Mouse (Mus musculus): ENCODE data around the gene Myh2.

The Myh2 gene

DNA sequence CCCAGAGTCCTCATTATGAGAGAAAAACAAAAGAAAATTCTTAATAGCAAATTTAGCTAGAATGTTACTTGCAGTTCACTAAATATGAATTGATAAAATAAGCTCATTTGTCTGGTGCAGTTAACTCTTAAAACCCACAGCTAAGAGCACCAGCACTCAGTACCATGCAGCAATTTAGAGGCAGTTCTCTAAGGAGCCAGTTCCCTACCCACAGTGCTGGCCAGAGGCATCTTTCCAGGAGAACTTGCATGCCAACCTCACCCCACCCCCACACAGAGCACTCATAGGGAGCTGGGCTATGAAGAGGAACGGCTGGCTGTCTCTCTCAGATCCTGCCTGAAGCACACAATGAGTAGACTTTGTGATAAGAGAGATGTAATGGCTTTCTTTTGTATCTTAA, 17.7 kb upstream of the Myh2 start:
- DNase-seq (ENCODE audit: low spot score) = peak; percentile 36

DNA sequence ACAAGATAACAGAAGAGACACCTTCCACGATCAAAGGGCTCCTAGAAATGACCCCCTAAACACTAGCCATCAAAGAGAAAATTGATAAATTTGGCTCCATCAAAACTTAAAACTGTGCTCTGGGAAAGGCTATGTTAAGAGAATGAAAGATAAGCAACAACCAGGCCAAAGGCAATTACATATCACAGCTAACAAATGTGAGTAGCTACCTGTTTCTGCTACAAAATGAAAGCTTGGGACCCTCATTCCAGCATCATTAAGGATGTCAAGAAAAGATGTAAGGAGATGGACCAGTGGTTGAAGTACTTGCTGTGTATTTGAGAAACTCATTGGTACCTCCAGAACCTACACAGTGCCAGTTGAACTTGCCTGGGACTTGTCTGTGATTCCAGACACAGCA, 17.0 kb upstream of the Myh2 start:
- DNase-seq (ENCODE audit: low spot score) = no peak

DNA sequence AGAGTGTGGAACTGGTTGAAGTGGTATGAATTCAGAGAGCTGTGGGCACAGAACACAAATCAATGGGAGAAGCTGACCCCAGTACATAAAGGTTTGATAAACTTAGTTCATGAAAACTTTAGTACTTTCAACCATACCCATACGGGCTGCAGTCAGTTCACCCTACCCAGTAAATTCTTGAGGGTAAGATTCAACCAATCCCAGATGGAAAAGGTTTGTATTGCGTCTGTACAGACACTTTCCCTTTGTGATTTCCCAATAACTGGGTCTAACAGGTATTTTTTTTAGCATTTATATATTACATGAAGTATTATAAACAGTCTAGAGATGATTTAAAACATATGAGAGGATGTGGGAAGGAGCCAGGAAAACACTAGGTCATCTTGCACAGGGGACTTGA, 15.2 kb upstream of the Myh2 start:
- no peak for DNase-seq (ENCODE audit: low spot score)

DNA sequence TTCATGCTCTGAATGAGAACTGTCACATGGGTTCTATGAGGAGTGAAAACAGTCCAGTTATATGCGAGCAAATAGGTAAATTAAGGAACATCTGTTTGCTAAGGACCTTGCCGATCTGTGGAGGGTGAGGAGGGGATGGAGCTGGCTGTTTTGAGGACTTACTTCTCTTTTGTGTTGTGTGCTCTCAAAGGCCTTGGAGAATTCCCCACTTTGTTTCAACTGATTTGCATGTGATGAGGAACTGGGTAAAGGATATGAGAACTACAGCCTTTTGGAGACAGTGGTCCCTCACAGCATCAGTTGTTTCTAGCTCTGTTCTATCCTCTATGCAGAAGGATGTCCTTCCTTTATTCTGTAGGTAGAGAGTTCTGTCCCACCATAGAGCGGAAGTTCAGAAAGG, 10.7 kb upstream of the Myh2 start:
- no peak for DNase-seq (ENCODE audit: low spot score)

DNA sequence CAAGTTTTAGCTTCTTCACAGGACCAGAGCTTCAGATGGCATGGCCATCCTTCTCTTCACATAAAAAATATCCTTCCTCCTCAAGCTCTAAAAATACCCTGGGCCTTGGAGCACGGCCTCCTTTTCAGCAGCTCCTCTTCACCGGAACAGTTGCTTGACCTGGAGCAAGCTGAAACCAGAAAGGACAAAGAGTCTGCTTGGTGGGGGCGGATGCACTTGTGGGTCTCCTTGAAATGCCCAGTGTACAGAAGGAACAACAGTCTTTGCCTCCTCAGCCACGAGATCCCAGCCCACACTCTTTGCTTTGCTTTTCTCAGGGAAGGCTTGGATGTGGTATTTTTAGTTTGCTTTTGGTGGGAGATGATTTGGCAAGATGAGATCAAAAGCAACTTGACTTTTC, 7.1 kb upstream of the Myh2 start:
- no peak for DNase-seq (ENCODE audit: low spot score)

DNA sequence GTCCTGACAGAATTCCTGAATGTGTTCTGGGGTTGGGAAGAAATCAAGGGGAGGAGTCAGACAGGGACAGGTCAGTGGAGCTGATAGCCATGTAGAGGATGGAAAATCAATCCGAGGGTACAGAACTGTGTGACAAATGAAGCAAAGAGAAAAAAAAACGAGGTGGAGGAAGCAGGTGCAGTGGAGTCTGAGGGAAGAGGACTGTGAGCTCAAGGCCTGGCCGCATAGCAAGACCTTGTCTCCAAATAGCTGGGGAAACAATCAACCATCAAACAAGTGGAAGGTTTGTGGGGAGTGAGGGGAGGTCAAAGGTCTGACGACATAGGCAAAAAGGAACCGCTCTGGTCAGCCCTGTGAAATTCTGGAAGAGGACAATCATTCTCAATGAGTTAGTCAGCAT, 6.0 kb upstream of the Myh2 start:
- DNase-seq (ENCODE audit: low spot score) = no peak

DNA sequence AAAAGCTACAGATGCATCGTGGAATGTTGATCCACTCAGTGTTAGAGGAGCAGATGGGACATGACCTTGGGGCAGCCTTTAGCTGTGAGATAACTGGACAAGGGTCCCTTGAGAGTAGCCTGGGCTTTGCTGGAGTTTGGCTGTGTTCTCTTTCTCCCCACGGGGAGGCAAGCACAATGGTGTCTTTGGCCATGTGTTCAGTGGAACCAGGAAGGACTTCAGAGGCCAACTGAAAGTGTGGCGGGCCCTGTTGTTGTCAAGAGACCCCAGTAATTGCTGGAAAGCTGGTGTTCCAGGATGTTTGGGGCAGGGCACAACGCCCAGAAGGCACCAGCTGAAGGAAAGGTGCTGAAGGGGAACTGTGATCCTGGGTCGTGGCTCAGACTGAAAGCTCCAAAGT, 1.5 kb upstream of the Myh2 start:
- no peak for DNase-seq (ENCODE audit: low spot score)

DNA sequence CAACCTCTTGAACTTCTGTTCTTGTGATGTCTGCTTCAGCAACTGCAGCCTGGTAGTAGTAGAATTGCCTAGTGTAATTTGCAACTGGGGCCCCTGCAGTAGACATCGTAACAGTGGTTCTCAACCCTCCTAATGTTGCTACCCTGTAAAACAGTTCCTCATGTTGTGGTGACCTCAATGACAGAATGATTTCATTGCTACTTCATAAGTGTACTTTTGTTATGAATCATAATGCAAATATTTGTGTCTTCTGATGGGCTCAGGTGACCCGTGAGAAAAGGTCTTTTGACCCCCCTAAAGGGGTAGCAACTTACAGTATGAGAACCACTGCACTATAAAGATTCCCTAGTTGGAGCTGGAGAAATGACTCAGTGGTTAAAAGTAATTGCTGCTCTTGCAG, 1.6 kb downstream of the Myh2 start:
- no peak for DNase-seq (ENCODE audit: low spot score)

DNA sequence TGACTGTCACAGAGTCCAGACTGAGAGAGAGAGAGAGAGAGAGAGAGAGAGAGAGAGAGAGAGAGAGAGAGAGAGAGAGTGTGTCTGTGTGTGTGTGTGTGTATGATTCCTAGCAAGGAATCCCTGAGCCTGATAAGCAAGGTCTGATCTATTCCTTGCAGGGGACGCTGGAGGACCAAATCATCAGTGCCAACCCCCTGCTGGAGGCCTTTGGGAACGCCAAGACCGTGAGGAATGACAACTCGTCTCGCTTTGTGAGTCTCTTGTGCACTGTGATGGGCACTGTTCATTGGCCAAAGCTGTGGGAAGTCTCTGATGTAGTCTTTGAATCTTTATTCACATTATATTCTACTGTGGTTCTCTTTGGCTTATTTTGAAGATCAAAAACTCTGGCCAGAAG, 5.5 kb downstream of the Myh2 start:
- DNase-seq (ENCODE audit: low spot score) = no peak

DNA sequence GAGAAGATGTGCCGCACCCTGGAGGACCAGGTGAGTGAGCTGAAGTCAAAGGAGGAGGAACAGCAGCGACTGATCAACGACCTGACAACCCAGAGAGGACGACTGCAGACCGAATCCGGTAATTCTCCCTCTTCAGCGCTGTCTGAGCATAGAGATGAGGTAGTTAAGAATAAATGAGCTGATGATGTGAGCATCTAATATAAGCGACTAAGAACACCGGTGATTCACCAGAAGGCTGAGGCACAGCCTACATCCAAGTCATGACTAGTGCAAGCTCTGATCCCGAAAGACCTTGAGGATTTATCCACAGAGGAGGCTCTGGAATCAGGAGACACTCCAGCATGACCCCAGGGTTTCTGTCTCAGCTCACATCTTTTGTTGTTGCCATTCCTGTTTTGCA, 19.5 kb downstream of the Myh2 start:
- no peak for DNase-seq (ENCODE audit: low spot score)

DNA sequence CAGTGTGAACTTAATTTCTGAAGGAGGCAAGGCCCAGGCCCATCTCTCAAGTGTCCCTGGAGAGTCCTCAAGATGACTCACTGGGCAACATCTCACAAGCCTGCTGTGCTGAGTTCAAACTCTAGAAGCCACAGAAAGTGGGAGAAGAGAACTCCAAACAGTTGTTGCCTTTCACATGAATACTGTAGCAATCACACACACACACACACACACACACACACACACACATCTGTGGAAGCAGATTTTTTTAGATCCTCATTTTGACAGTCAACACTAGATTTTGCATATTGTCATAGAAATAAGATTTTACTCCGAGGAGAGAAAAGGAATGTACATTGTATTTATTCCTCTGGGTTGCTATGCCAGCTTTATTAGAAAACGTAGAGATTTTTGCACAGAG, 20.0 kb downstream of the Myh2 start:
- DNase-seq (ENCODE audit: low spot score) = no peak

DNA sequence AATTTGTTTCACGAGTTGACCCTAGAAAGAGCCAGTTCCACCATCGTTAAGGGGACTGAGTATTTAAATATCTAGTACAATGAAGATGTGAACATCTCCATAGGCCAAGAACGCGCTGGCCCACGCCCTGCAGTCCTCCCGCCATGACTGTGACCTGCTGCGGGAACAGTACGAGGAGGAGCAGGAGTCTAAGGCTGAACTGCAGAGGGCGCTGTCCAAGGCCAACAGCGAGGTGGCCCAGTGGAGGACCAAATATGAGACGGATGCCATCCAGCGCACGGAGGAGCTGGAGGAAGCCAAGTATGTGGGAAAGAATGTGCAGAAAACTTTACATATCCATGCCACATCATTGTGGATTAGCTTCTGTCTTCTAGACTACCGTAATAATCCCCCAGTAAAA, 20.7 kb downstream of the Myh2 start:
- DNase-seq (ENCODE audit: low spot score) = no peak

DNA sequence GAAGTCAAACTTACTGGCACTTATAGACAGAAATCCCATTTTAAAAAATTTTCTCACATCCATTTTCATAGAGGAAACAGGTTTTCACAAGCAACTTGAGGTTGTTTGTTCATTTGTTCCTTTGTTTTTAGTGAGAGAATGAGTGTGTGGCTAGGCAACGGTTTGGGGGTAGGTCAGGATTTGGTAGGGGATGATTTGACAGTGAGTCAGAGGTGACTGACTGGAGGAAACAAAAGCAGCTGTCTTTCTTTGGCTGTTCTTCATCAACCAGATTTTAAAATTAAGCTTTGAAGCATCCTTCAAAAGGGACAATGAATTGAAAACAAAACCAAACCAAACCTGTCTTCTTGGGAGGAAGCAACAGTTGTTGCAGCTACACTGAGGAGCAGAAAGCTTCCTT, 28.5 kb downstream of the Myh2 start:
- DNase-seq (ENCODE audit: low spot score) = no peak

DNA sequence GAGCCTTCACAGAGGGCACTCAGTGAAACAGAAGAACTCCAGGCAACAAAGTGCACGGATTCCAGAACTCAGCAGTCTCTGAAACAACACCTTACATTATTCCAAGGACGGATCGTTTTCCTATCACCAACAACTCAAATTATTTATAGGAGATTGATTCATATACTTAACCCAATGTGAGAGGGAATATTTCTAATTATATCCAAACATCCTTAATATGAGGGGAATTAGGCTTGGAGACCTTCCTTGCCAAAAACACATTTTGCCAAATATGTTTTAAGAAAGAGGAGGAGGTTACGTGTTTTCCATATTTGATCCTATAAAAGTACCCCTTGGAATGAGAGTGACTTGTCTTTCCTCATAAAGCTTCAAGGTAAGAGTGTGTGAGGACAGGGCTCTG, 28.9 kb downstream of the Myh2 start, which contains the start of gene Myh1:
TSS of gene Myh1 (plus strand) at position 301 of the 400 bp plus-strand sequence.
- no peak for DNase-seq (ENCODE audit: low spot score)

DNA sequence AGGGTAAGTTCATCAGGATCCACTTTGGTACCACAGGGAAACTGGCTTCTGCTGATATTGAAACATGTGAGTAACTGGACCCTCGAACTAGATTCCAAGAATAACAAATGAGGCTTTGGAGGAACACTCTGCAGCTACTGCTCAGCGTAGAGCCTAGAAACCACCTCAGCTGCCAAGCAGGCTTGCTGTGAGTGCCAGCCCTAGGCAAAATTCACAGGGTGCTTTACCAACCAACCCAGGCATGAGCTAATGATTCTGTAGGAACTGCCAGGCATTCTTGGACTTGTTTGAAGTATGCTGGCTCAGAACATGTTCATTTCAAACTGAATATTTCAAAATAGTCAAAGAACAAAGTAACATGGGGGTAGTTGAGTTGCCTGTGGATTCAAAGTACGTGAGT, 33.9 kb downstream of the Myh2 start:
- no peak for DNase-seq (ENCODE audit: low spot score)

DNA sequence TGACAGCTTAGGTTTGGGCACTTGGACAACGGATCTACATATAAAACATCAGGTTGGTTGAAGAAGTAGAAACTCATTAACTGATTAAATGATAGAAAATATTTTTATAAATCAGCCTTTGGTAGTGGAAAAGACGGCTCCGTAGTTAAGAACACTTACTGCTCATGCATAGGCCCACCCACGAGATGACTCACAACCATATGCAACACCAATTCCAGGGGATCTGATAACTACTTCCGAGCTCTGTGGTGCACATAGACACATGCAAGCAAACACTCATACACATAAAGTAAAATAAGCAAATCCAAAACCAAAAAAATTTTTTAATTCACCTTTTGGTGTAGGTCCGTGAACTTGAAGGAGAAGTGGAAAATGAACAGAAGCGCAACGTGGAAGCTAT, 51.0 kb downstream of the Myh2 start:
- no peak for DNase-seq (ENCODE audit: low spot score)

DNA sequence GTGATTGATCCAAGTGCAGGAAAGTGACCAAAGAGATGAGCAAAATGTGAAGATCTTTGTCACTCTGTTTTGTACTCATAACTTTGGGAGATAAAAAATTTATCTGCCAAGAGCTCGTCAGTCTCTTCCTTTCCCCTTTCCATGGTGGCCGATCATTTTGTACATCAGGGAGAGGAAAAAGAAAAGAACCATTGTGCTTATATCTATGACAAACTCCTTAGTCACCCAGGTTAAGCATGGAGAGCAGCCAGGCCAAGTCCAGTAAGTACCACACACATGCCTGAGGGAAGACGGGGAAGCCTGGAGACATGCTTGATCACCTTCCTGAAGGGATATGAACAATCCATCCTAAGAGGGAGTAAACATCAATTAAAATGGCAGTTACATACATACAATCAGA, 53.6 kb downstream of the Myh2 start:
- no peak for DNase-seq (ENCODE audit: low spot score)

DNA sequence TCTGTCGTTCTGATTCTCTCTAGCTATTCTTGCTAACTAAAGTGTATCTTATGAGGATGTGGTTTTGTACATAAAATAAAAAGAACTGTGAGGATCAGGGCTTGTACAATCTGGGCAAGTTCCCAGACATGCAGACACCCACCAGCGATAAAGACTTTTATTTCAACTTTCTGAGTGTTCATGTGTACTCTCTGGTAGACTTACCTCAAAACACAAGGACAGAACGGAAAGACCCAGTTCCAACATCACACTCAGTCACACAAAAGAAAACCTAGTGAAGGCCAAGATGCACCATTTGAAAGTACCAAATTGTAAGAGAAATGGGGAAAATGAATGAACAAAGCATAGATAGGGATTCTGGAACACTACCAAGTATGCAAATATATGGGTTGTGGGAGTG, 57.9 kb downstream of the Myh2 start:
- no peak for DNase-seq (ENCODE audit: low spot score)

DNA sequence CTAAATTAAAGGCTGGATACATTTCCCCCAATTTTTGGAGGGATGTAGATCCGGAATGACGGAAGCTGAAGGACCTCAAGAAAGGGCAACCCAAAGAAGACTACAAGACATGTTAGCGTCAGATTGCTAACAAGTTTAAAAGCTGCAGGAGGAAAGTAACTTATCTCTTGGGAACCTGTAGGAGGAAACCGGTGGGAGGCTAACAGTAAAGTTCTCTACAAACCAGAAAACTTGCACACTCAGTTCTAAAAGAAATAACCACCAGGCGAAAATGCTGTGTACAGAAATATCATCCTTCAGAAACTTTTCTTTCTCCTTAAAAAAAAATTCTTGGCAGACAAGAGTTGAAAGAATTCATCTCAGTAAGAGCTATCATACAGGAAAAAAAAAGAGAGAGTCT, 58.3 kb downstream of the Myh2 start:
- DNase-seq (ENCODE audit: low spot score) = no peak

DNA sequence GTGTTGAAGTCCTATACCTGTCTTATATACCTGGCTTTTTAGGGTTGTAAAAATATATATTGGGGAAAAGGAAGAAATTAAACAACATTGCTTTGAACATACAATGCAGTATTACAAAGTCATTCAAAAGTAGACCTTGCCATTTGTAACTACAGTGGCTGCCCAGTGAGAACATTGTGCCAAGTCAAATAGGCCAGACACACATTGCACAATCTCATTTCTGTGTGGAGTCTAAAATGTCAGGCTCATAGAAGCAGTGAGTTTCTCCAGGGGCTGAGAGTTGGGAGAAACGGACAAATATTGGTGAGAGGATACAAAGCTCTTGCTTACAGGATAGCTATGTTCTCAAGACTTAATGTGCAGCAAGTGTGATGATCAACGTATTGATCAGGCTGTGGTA, 59.1 kb downstream of the Myh2 start:
- peak; percentile 15 for DNase-seq (ENCODE audit: low spot score)

DNA sequence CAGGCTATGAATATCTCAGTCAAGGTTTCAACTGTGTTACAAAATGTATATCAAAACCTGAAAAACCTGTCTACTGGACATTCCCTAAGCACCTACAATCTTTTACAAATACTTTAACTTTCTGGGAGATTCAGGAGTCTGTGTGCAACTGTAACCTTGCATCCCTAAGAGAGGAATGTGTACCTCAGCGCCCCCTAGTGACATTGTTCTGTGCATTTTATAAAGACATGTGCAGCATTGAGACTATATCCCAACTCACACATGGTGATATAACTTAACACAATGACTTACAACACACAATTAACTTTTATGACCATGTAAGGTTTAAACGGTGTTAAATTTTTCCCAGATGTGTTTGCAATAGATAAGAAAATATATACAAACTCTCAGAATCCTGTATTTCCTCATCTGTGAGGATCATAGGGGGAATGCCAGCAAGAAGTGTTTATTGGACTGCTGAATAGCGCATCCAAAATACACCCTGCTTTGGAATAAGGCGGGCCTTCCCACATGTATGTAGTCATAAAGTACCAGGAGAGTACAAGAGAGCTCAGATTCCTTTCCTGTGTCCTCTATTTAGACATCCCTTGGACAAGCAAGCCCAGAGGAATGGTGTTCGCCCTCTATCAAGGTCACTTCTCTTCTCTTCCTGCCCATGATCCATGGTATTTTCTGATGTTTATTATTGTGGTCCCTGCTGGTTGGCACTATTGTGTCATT, 65.0 kb downstream of the Myh2 start:
- DNase-seq (ENCODE audit: low spot score) = peak; percentile 61

DNA sequence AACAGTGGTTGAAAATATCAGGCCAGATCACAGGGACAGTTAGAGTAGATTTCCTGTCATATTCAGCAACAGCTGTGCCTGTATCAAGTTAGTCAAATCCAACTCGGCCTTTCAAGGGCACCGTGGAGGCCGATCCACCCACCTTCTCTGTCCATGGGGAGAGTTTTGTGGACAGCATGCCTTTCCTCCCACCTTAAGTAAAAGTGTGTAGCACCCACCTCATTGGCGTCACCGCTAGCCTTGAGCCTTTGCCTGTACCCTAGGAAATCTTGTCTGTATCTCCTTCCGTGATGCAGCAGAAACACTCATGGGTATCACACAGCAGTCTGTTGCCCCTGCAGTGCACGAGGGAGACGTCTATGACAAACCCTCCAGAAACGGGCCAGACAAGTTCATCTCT, 66.0 kb downstream of the Myh2 start:
- no peak for DNase-seq (ENCODE audit: low spot score)

DNA sequence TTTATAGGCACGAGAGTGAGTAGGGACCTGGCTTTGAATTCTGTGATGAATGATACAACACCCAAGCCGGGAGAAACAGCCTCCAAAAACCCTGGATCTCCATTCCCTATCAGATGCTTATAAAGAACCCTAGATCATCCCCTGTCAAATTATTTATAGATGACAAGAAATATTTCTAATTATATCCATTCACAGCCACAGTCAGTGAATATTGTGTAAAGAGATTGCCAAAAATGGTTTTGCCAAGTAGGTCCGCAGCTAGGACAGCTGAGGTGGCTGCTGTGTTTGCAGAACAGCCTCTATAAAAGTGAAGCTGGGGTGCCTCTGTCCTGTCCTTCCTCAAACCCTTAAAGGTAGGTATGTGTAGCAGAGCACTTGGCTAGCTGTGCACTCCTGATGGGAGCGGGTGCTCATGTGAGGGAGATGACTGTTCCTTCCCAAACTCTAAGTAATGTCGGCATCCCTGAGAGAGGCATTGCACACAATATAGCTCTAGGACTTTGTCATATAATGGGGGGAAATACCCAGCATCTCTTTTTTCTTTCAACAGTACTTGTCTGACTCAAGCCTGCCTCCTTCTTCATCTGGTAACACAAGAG, 66.8 kb downstream of the Myh2 start, which contains the start of gene Myh4:
TSS of gene Myh4 (plus strand) at position 549 of the 599 bp plus-strand sequence.
- DNase-seq (ENCODE audit: low spot score) = no peak

DNA sequence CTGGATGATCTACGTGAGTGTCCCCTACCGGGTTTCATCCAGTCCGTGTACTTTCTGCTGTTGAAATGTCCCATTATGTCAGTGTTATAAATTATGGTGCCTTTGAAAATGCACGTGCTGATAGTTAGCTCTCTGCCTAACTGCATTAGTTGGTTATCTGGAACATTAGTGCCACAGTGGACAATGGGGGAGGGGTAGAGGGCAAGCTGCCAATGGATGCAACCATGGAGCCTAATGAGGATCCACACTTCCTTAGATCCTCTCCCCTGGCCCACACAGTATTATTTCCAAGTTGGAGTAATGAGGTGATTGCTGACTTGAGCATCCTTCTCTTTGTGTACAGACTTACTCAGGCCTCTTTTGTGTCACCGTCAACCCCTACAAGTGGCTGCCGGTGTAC, 70.2 kb downstream of the Myh2 start:
- DNase-seq (ENCODE audit: low spot score) = no peak
